Mouse (Mus musculus) limb, embryonic 14.5 days (tissue): ENCODE results near the gene Dcaf11. TPM values are rescaled to one million over a fixed set of nuclear protein-coding genes. Genes with fewer than 3 reads are reported as not detected.
A peak's percentile ranks its signal among the peaks of the same experiment; 100 is the strongest.

Source experiments
- ATAC-seq: fragments of 200-750 bp; cut with Nextera tagmentation; 2 replicates; pipeline ENCODE4 v1.8.0; 2017; ENCODE audit warnings: low read depth, moderate number of reproducible peaks, moderate TSS enrichment; ENCODE audit not compliant: low FRiP score
- DNase-seq: peaks from one replicate; pipeline ENCODE4 v3.0.0-alpha.2; 2015; ENCODE audit warnings: low spot score
- H3K27ac ChIP-seq: fragments of 300-500 bp; sonication (generic); replicated peaks from 2 replicates; pipeline ENCODE4 v1.5.1; 2014; ENCODE audit warnings: low read depth, mild to moderate bottlenecking, low read length, moderate library complexity, mixed read lengths
- H3K27me3 ChIP-seq: fragments of 300-500 bp; sonication (generic); 2 replicates; pipeline ENCODE4 v1.6.1; 2014; ENCODE audit warnings: low read length, mixed read lengths; ENCODE audit not compliant: control insufficient read depth, insufficient read depth
- H3K36me3 ChIP-seq: fragments of 300-500 bp; sonication (generic); 2 replicates; pipeline ENCODE4 v1.6.1; 2014; ENCODE audit warnings: mild to moderate bottlenecking, low read length, moderate library complexity, mixed read lengths; ENCODE audit not compliant: control insufficient read depth, insufficient read depth
- H3K4me1 ChIP-seq: fragments of 300-500 bp; sonication (generic); 2 replicates; pipeline ENCODE4 v1.6.1; 2014; ENCODE audit warnings: antibody characterized with exemption, low read length, mixed read lengths; ENCODE audit not compliant: control insufficient read depth, insufficient read depth
- H3K4me2 ChIP-seq: fragments of 300-500 bp; sonication (generic); replicated peaks from 2 replicates; pipeline ENCODE4 v1.6.1; 2014; ENCODE audit warnings: low read depth, mild to moderate bottlenecking, low read length, moderate library complexity; ENCODE audit not compliant: severe bottlenecking
- H3K4me3 ChIP-seq: fragments of 300-500 bp; sonication (generic); replicated peaks from 2 replicates; pipeline ENCODE4 v1.5.1; 2014; ENCODE audit warnings: low read length
- H3K9ac ChIP-seq: fragments of 300-500 bp; sonication (generic); 2 replicates; pipeline ENCODE4 v1.6.1; 2014; ENCODE audit warnings: mild to moderate bottlenecking, low read depth, low read length, moderate library complexity; ENCODE audit not compliant: severe bottlenecking
- H3K9me3 ChIP-seq: fragments of 300-500 bp; sonication (generic); 2 replicates; pipeline ENCODE4 v1.6.1; 2016; ENCODE audit warnings: low read length; ENCODE audit not compliant: control insufficient read depth
- POLR2A ChIP-seq: fragments of 200-500 bp; IDR thresholded peaks from 2 replicates; pipeline ENCODE4 v1.8.0; 2012; ENCODE audit warnings: inconsistent platforms, mild to moderate bottlenecking, moderate library complexity, borderline replicate concordance; ENCODE audit not compliant: insufficient read depth, insufficient read length; ENCODE audit errors: extremely low read depth
- WGBS: fragments of 180-500 bp; shearing (Covaris S2); extraction: QIAGEN DNeasy Blood & Tissue Kit; methylation state at CpG from one replicate; pipeline ENCODE4 v1.1.7; 2014; 5-methylcytosine and 5-hydroxymethylcytosine counted together
- polyA plus RNA-seq, 2 experiments: library from polyadenylated mRNA; depleted of rRNA in 1 of 2; stranded (reverse) in 1 of 2; unstranded in 1 of 2; fragments of >200 nt; fragmentation: Nextera tagmentation in 1 of 2; extraction: Ambion mirVana in 1 of 2; gene quantifications; 2 replicates each; pipeline versions ENCODE4 v1.2.1 to v1.2.3; 2012 to 2014

Dcaf11 gene
- polyA plus RNA-seq, 2 experiments: 53.0 to 53.8 TPM

- Histone ChIP-seq H3K36me3 (peaks cover 14% of the 10 kb centered on the region), H3K4me2 (no peak overlapping the region), H3K4me3 (no peak overlapping the region), H3K9me3 (no peaks in the 10 kb centered on the region), H3K27me3 (no peaks in the 10 kb centered on the region), H3K27ac (no peak overlapping the region), H3K9ac (no peak overlapping the region), H3K4me1 (no peaks in the 10 kb centered on the region)
- 73% methylated on average over 6 of the region's 6 CpGs for WGBS
- ATAC-seq (no peak), DNase-seq (no peak)
- no peak for TF ChIP-seq POLR2A
Observed at GRCm38 (mm10) chr14:55613346-55613745, 53.5 kb downstream of the Dcaf11 start.

- Histone ChIP-seq H3K27ac (no peak overlapping the region), H3K4me1 (no peaks in the 10 kb centered on the region; the same call in 1 of the 2 replicates), H3K4me3 (no peak overlapping the region), H3K9me3 (no peaks in the 10 kb centered on the region), H3K4me2 (no peak overlapping the region), H3K9ac (no peak overlapping the region), H3K27me3 (no peaks in the 10 kb centered on the region), H3K36me3 (peaks cover under 1% of the 10 kb centered on the region; the same call in 1 of the 2 replicates)
- DNase-seq: no peak
- no peak for ATAC-seq
- 85% methylated on average over 7 of the region's 7 CpGs for WGBS
- no peak for TF ChIP-seq POLR2A
Observed at GRCm38 (mm10) chr14:55614565-55615178, 54.9 kb downstream of the Dcaf11 start.

- Histone ChIP-seq H3K4me2 (no peak overlapping the region), H3K9ac (no peak overlapping the region), H3K9me3 (no peaks in the 10 kb centered on the region), H3K36me3 (no peaks in the 10 kb centered on the region), H3K4me1 (no peaks in the 10 kb centered on the region; the same call in 1 of the 2 replicates), H3K27ac (no peak overlapping the region), H3K27me3 (no peaks in the 10 kb centered on the region), H3K4me3 (no peak overlapping the region)
- 59% methylated on average over 2 of the region's 2 CpGs for WGBS
- DNase-seq: no peak
- TF ChIP-seq POLR2A: no peak
- ATAC-seq: no peak
Observed at GRCm38 (mm10) chr14:55615876-55616275, 56.1 kb downstream of the Dcaf11 start.

- no peak overlapping the region for H3K4me3 ChIP-seq
- H3K9ac ChIP-seq: no peak overlapping the region
- no peak overlapping the region for H3K4me2 ChIP-seq
- no peak overlapping the region for H3K27ac ChIP-seq
- DNase-seq (no peak), ATAC-seq (no peak)
- TF ChIP-seq POLR2A: no peak
- 79% methylated on average over 2 of the region's 2 CpGs for WGBS
- H3K4me1 ChIP-seq: no peaks in the 10 kb centered on the region; the same call in 1 of the 2 replicates
- no peaks in the 10 kb centered on the region for H3K36me3 ChIP-seq
- H3K27me3 ChIP-seq: no peaks in the 10 kb centered on the region
- no peaks in the 10 kb centered on the region for H3K9me3 ChIP-seq
Observed at GRCm38 (mm10) chr14:55616844-55617243, 57.0 kb downstream of the Dcaf11 start.

- 0 out of 2 replicates have a peak within 1 kb of the TSS, but pooled peaks have one; percentile 12 for H3K9ac ChIP-seq
- 16% methylated on average over 17 of the region's 21 CpGs for WGBS
- peak; percentile 73 for ATAC-seq
Observed at GRCm38 (mm10) chr14:55617822-55618221, 58.0 kb downstream of the Dcaf11 start, which contains the start of gene Rec8. TSS of gene Rec8 (plus strand) at chr14:55618037.

More at GRCm38 (mm10) chr14:55617822-55618221, 58.0 kb downstream of the Dcaf11 start, which contains the start of gene Rec8:
- Histone ChIP-seq H3K27me3 (no peaks in the 10 kb centered on the region), H3K4me3 (peak within 1 kb of the TSS; percentile 21), H3K36me3 (no peaks in the 10 kb centered on the region), H3K4me1 (no peaks in the 10 kb centered on the region; the same call in 1 of the 2 replicates), H3K9me3 (no peaks in the 10 kb centered on the region), H3K27ac (no peak within 1 kb of the TSS), H3K4me2 (peak within 1 kb of the TSS; percentile 39)
- peak; percentile 46 for DNase-seq
- TF ChIP-seq POLR2A: no peak
